Mouse (Mus musculus) myocyte (in vitro differentiated cells): ENCODE results near the gene Mrpl45. TPM values are rescaled to one million over a fixed set of nuclear protein-coding genes. Genes with fewer than 3 reads are reported as not detected.

Experiments
- H3K27me3 ChIP-seq: one replicate; pipeline ENCODE4 v1.6.1; 2011; ENCODE audit not compliant: control insufficient read depth, insufficient read depth, insufficient read length
- H3K36me3 ChIP-seq: one replicate; pipeline ENCODE4 v1.6.1; 2011; ENCODE audit not compliant: control insufficient read depth, insufficient read depth
- H3K4me2 ChIP-seq: one replicate; pipeline ENCODE4 v1.6.1; 2011; ENCODE audit warnings: low read depth, control low read depth
- H3K4me3 ChIP-seq: one replicate; pipeline ENCODE4 v1.5.1; 2011; ENCODE audit warnings: mild to moderate bottlenecking, control low read depth, moderate library complexity
- H3K79me2 ChIP-seq: one replicate; pipeline ENCODE4 v1.6.1; 2011; ENCODE audit not compliant: control insufficient read depth, insufficient read depth
- H3ac ChIP-seq: one replicate; pipeline ENCODE4 v1.6.1; 2011; ENCODE audit not compliant: control insufficient read depth, insufficient read length
- CEBPB ChIP-seq: IDR thresholded peaks from 2 replicates; pipeline ENCODE4 v1.6.1; 2011; ENCODE audit warnings: mild to moderate bottlenecking, moderate library complexity; ENCODE audit not compliant: poor library complexity, insufficient read depth, severe bottlenecking
- E2F4 ChIP-seq: IDR thresholded peaks from one replicate; pipeline ENCODE4 v1.6.1; 2011; ENCODE audit warnings: mild to moderate bottlenecking, control low read depth, moderate library complexity; ENCODE audit not compliant: insufficient read depth
- MAX ChIP-seq: IDR thresholded peaks from one replicate; pipeline ENCODE4 v1.6.1; 2011; ENCODE audit warnings: low read depth, mild to moderate bottlenecking, control low read depth
- MYOD1 ChIP-seq, 3 experiments: IDR thresholded peaks; one replicate each; pipeline ENCODE4 v1.6.1; 2011; ENCODE audit warnings: control low read depth in 2 of 3, low read depth in 2 of 3, mild to moderate bottlenecking in 2 of 3, moderate library complexity in 1 of 3; ENCODE audit not compliant: insufficient read length in 2 of 3, control insufficient read depth in 1 of 3
- MYOG ChIP-seq, 3 experiments: IDR thresholded peaks; one replicate each; pipeline ENCODE4 v1.6.1; 2011; ENCODE audit warnings: control low read depth in 2 of 3, low read depth in 2 of 3, mild to moderate bottlenecking in 2 of 3; ENCODE audit not compliant: insufficient read length in 2 of 3, control insufficient read depth in 1 of 3, insufficient read depth in 1 of 3
- POLR2A ChIP-seq: IDR thresholded peaks from one replicate; pipeline ENCODE4 v1.6.1; 2011; ENCODE audit warnings: low read depth, mild to moderate bottlenecking, control low read depth, moderate library complexity; ENCODE audit not compliant: insufficient read length
- POLR2AphosphoS2 ChIP-seq: IDR thresholded peaks from one replicate; pipeline ENCODE4 v1.6.1; 2011; ENCODE audit warnings: low read depth, control low read depth; ENCODE audit not compliant: insufficient read length
- REST ChIP-seq: IDR thresholded peaks from one replicate; pipeline ENCODE4 v1.6.1; 2011; ENCODE audit warnings: mild to moderate bottlenecking, control low read depth, moderate library complexity; ENCODE audit not compliant: insufficient read depth, insufficient read length
- SRF ChIP-seq: IDR thresholded peaks from one replicate; pipeline ENCODE4 v1.6.1; 2011; ENCODE audit warnings: low read depth; ENCODE audit not compliant: control insufficient read depth, insufficient read length
- TCF12 ChIP-seq: IDR thresholded peaks from one replicate; pipeline ENCODE4 v1.6.1; 2011; ENCODE audit warnings: mild to moderate bottlenecking, control low read depth; ENCODE audit not compliant: poor library complexity, insufficient read depth, severe bottlenecking
- TCF3 ChIP-seq: IDR thresholded peaks from one replicate; pipeline ENCODE4 v1.6.1; 2011; ENCODE audit warnings: low read depth, control low read depth; ENCODE audit not compliant: insufficient read length
- polyA plus RNA-seq: library from polyadenylated mRNA; unstranded; fragments of >200 nt; fragmentation: generic; extraction: Trizol; gene quantifications from one replicate; pipeline ENCODE4 v1.2.1, GENCODE M21; 2012; ENCODE audit warnings: missing spikeins

The Mrpl45 gene
- polyA plus RNA-seq, 1 experiment, result 36.3 TPM

GRCm38 (mm10) chr11:97370329-97371091, 55.0 kb downstream of the Mrpl45 start:
- Histone ChIP-seq H3K4me2 (no peak overlapping the region), H3K79me2 (peaks cover 68% of the 10 kb centered on the region), H3K27me3 (no peaks in the 10 kb centered on the region), H3K36me3 (peaks cover 8% of the 10 kb centered on the region), H3ac (no peak overlapping the region), H3K4me3 (no peak overlapping the region)
- no peak for TF ChIP-seq MYOD1 (IDR thresholded peaks at IDR 0.05; ENCODE audit: control insufficient read depth in 1 of 3, insufficient read length in 2 of 3, low read depth in 2 of 3)

DNA sequence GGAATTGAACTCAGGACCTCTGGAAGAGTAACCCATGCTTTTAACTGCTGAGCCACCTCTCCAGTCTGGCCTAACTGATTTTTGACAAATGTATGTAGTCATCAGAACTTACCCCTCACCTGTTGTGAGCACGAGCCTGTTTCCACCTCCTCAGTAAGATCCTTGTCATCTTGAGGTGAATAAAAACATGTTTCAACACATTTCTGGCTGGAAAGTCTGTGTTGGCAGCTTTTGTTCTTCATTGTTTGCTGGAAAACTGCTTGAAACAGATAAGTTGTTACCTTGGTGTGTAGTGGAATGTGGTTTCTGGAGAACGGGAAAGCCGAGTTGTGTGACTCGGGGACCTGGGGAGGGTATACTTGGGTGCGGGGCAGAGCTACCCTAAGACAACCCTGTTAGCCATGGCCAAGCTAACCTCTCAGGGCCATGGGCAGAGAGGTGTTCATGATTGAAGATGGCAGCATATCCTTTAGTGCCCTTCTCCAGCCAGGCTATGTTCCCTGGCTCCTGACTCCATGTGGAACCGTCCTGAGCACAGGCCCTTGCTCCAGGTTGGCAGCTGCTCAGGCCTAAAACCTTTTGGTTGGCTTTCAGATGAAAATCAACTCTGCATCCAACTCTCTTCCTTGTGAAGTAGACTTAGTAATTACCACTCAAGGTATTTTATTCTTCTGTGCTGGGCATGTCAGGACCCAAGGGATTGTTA, 56.8 kb downstream of the Mrpl45 start:
- TF ChIP-seq TCF12 (no peak), POLR2A (no peak), E2F4 (no peak), POLR2AphosphoS2 (no peak), TCF3 (no peak), MAX (no peak), MYOG (IDR thresholded peaks at IDR 0.05; ENCODE audit: control insufficient read depth in 1 of 3, insufficient read depth in 1 of 3, insufficient read length in 2 of 3, low read depth in 2 of 3) (no peak), CEBPB (no peak)
- Histone ChIP-seq H3K4me2 (peak overlapping the region; percentile 57), H3K27me3 (no peaks in the 10 kb centered on the region), H3K79me2 (peaks cover 50% of the 10 kb centered on the region), H3K4me3 (no peak overlapping the region), H3K36me3 (peaks cover 16% of the 10 kb centered on the region), H3ac (no peak overlapping the region)

DNA sequence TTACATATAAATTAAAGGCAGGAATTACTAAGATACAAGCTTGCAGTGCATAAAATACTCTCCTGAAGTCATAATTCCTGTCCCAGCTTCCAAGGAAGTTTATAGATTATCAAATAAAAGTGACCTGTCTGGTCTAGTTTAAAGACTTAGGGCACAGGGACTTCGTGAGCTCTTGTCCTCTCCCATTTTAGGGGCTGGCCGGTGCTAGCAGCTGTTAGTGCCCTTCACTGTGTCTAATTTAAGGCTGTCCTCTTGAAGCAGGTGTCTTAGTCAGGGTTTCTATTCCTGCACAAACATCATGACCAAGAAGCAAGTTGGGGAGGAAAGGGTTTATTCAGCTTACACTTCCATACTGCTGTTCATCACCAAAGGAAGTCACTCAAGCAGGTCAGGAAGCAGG, 57.9 kb downstream of the Mrpl45 start:
- H3K36me3 ChIP-seq, result peaks cover 20% of the 10 kb centered on the region
- TF ChIP-seq TCF12 (peak; percentile 70), TCF3 (no peak), CEBPB (no peak), POLR2AphosphoS2 (no peak), MYOD1 (IDR thresholded peaks at IDR 0.05; ENCODE audit: control insufficient read depth in 1 of 3, insufficient read length in 2 of 3, low read depth in 2 of 3) (peak; percentile 90 to 96 (median 92)), MYOG (IDR thresholded peaks at IDR 0.05; ENCODE audit: control insufficient read depth in 1 of 3, insufficient read depth in 1 of 3, insufficient read length in 2 of 3, low read depth in 2 of 3) (peak in 2 of 3 experiments; percentile 56 to 74), SRF (peak; percentile 63), REST (no peak)

More for the DNA sequence above, 57.9 kb downstream of the Mrpl45 start:
- H3K27me3 ChIP-seq, result no peaks in the 10 kb centered on the region
- H3K4me2 ChIP-seq, result peak overlapping the region; percentile 57
- H3ac ChIP-seq, result no peak overlapping the region
- H3K79me2 ChIP-seq, result peaks cover 39% of the 10 kb centered on the region
- no peak overlapping the region for H3K4me3 ChIP-seq

Other genes with a start within 250 kb of the Mrpl45 start
- gene Tbx21, start 200.4 kb upstream of the Mrpl45 start, polyA plus RNA-seq, result not detected
- gene Tbkbp1, start 164.2 kb upstream of the Mrpl45 start, polyA plus RNA-seq, result 0.22 TPM
- gene Kpnb1, start 127.8 kb upstream of the Mrpl45 start, polyA plus RNA-seq, result 103 TPM
- 45.6 TPM for gene Npepps, start 35.1 kb upstream of the Mrpl45 start, polyA plus RNA-seq
- gene Gpr179, start 36.4 kb downstream of the Mrpl45 start, polyA plus RNA-seq, result 0.08 TPM
- gene Socs7, start 46.8 kb downstream of the Mrpl45 start, polyA plus RNA-seq, result 19.8 TPM
- gene Arhgap23, start 99.8 kb downstream of the Mrpl45 start, polyA plus RNA-seq, result 41.9 TPM
- gene 4933428G20Rik, start 184.6 kb downstream of the Mrpl45 start, polyA plus RNA-seq, result 1.0 TPM